Mouse (Mus musculus): ENCODE measurements around the gene Cd247. TPM values are rescaled to one million over a fixed set of nuclear protein-coding genes. Genes with fewer than 3 reads are reported as not detected.

Cd247 gene
- total RNA-seq, 2 experiments from 2014 or later = 0.26 TPM; not detected in 1

- 0 out of 2 replicates have a peak, but pooled peaks have one; percentile 4 for ATAC-seq (replicated peaks; ENCODE audit: poor library complexity, severe bottlenecking)
These were observed 28.8 kb downstream of the Cd247 start for GRCm38 (mm10) chr1:165817264-165817663.

- no peak for ATAC-seq (replicated peaks; ENCODE audit: poor library complexity, severe bottlenecking)
These were observed 29.8 kb downstream of the Cd247 start for GRCm38 (mm10) chr1:165818145-165818860.

GRCm38 (mm10) chr1:165819147-165819546, 30.7 kb downstream of the Cd247 start:
- ATAC-seq (replicated peaks; ENCODE audit: poor library complexity, severe bottlenecking) = no peak

GRCm38 (mm10) chr1:165822031-165822430, 33.5 kb downstream of the Cd247 start:
- ATAC-seq (replicated peaks; ENCODE audit: poor library complexity, severe bottlenecking) = no peak

- no peak for ATAC-seq (replicated peaks; ENCODE audit: poor library complexity, severe bottlenecking)
These were observed 39.7 kb downstream of the Cd247 start for GRCm38 (mm10) chr1:165828173-165828572.

GRCm38 (mm10) chr1:165828615-165829014, 40.1 kb downstream of the Cd247 start:
- no peak; the same call in 1 of the 2 replicates for ATAC-seq (replicated peaks; ENCODE audit: poor library complexity, severe bottlenecking)

GRCm38 (mm10) chr1:165829890-165830289, 41.4 kb downstream of the Cd247 start:
- no peak for ATAC-seq (replicated peaks; ENCODE audit: poor library complexity, severe bottlenecking)

- no peak for ATAC-seq (replicated peaks; ENCODE audit: poor library complexity, severe bottlenecking)
These were observed 44.8 kb downstream of the Cd247 start for GRCm38 (mm10) chr1:165833244-165833643.

- peak; percentile 74 for ATAC-seq (replicated peaks; ENCODE audit: poor library complexity, severe bottlenecking)
These were observed 45.6 kb downstream of the Cd247 start for GRCm38 (mm10) chr1:165833910-165834632.

- no peak for ATAC-seq (replicated peaks; ENCODE audit: poor library complexity, severe bottlenecking)
These were observed 46.1 kb downstream of the Cd247 start for GRCm38 (mm10) chr1:165834633-165834975.

GRCm38 (mm10) chr1:165836461-165836860, 48.0 kb downstream of the Cd247 start:
- no peak for ATAC-seq (replicated peaks; ENCODE audit: poor library complexity, severe bottlenecking)

- ATAC-seq (replicated peaks; ENCODE audit: poor library complexity, severe bottlenecking) = no peak
These were observed 49.1 kb downstream of the Cd247 start for GRCm38 (mm10) chr1:165837546-165837945.

GRCm38 (mm10) chr1:165839201-165839600, 50.7 kb downstream of the Cd247 start:
- ATAC-seq (replicated peaks; ENCODE audit: poor library complexity, severe bottlenecking) = no peak

- ATAC-seq (replicated peaks; ENCODE audit: poor library complexity, severe bottlenecking) = peak; percentile 47
These were observed 52.2 kb downstream of the Cd247 start for GRCm38 (mm10) chr1:165840548-165841230.

- ATAC-seq (replicated peaks; ENCODE audit: poor library complexity, severe bottlenecking) = no peak
These were observed 53.7 kb downstream of the Cd247 start for GRCm38 (mm10) chr1:165842170-165842569.

GRCm38 (mm10) chr1:165843586-165843985, 55.1 kb downstream of the Cd247 start:
- no peak for ATAC-seq (replicated peaks; ENCODE audit: poor library complexity, severe bottlenecking)

GRCm38 (mm10) chr1:165844466-165844951, 56.0 kb downstream of the Cd247 start:
- peak; percentile 31 for ATAC-seq (replicated peaks; ENCODE audit: poor library complexity, severe bottlenecking)

GRCm38 (mm10) chr1:165844956-165845355, 56.5 kb downstream of the Cd247 start:
- peak; percentile 34 for ATAC-seq (replicated peaks; ENCODE audit: poor library complexity, severe bottlenecking)

GRCm38 (mm10) chr1:165845366-165845765, 56.9 kb downstream of the Cd247 start:
- ATAC-seq (replicated peaks; ENCODE audit: poor library complexity, severe bottlenecking) = peak; percentile 60

GRCm38 (mm10) chr1:165848417-165848816, 59.9 kb downstream of the Cd247 start:
- ATAC-seq (replicated peaks; ENCODE audit: poor library complexity, severe bottlenecking) = no peak

- ATAC-seq (replicated peaks; ENCODE audit: poor library complexity, severe bottlenecking) = peak; percentile 29
These were observed 60.4 kb downstream of the Cd247 start for GRCm38 (mm10) chr1:165848881-165849280.

Measured in granulocyte monocyte progenitor cell, adult 5-6 weeks (primary cell).